Mouse (Mus musculus) heart, adult 9 months (tissue): ENCODE data around the gene Ranbp17.

Source experiments
- DNase-seq, 2 experiments: peaks; one replicate each; pipeline ENCODE4 v3.0.0; 2022; ENCODE audit warnings: low spot score in 2 of 2

Ranbp17 gene

GRCm38 (mm10) chr11:33240295-33240694 is 273.3 kb downstream of the Ranbp17 start:
- DNase-seq: no peak

GRCm38 (mm10) chr11:33234134-33234533 is 279.4 kb downstream of the Ranbp17 start:
- no peak for DNase-seq

DNA sequence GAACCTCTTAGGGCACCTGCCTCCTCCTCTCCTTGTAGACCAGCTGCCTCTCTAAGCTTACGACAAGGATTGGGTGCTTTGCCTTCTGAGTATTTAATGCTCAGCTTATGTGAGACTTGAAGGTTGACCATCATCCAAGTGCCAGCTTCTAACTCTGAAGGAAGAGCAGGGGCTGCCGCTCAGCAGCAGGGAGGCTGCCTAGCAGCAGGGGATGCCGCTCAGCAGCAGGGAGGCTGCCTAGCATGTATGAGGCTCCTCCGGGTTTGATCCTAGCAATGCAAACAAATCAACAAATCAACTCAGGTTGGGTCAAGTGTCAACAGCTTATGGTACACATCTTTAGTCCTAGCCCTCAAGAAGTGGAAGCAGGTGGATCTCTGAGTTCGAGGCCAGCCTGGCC is 281.5 kb downstream of the Ranbp17 start:
- DNase-seq: no peak

DNA sequence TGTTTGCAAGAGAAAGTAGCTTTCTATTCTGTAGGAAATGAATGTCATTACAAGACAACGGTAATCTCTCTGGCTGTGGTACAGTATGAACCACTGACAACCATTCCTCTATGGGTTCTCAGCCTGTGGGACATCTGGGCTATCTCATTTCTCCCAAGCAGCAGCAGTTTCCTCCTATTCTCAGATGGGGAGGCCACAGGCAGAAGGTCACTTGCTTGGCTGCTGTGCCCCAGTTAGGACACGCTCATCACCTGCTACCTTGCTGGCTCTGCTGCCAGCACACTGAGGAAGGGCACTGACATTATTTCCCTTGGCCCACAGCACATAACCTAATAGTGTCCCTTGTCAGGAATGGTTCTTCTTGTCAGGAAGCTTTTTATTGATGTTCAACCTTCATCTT is 285.4 kb downstream of the Ranbp17 start:
- no peak for DNase-seq

- DNase-seq: no peak
Observed at GRCm38 (mm10) chr11:33226516-33226915, 287.0 kb downstream of the Ranbp17 start.

- DNase-seq: no peak
Observed at GRCm38 (mm10) chr11:33221566-33222365, 291.8 kb downstream of the Ranbp17 start.

- no peak for DNase-seq
Observed at GRCm38 (mm10) chr11:33220763-33221162, 292.8 kb downstream of the Ranbp17 start.

DNA sequence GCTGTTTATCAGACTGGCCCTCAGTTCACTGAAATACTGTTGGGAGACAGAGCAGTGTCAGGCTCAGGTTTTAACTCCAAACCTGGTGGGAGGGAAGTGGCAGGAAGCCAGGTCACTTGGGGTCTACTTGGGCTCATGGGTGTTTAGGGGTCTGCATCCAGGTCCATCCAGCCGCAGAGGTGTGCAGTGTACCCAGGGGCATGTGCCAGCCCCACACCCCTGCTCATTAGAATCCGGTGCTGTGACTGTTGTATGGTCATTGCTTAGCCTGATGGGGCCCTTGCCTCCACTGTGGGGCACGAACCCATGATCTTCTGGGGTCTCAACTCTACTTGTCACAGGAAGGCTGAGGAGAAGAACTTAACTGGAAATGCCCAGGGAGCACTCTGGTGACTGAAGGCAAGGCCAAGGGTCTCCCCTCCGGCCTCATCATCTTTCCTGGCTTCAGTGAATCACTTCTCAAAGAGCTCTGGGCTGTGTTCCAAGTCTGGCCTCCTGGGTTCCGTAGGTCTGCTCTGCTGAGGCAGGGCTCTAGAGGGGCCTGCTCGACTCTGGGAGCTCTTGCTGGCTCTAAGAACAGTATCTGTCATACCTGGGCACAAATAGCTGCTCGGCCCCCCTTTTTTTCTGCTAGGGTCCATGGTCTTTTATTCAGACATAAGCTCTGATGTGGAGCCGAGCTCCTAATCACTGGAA is 296.0 kb downstream of the Ranbp17 start:
- DNase-seq: no peak

DNA sequence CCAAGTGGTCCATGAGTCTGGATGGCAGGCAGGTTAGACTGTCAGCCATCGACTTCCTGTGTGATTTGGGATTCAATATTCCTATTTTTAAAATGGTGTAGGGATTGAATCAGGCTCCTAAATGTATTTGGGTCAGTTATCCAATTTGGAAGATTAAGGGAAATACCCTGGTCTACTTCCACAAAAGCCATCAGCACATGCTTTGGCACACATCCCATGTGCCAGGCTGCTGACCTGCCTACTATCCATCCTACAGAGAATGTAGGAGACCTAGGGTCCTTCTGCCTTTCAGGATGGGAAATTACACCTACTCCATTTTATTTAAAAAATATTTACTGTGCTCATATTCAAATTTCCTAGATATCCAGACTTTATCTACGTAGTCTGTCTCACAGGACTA is 306.1 kb downstream of the Ranbp17 start:
- no peak for DNase-seq

GRCm38 (mm10) chr11:33204966-33205365 is 308.6 kb downstream of the Ranbp17 start:
- DNase-seq: no peak

- no peak for DNase-seq
Observed at GRCm38 (mm10) chr11:33204329-33204705, 309.2 kb downstream of the Ranbp17 start.

DNA sequence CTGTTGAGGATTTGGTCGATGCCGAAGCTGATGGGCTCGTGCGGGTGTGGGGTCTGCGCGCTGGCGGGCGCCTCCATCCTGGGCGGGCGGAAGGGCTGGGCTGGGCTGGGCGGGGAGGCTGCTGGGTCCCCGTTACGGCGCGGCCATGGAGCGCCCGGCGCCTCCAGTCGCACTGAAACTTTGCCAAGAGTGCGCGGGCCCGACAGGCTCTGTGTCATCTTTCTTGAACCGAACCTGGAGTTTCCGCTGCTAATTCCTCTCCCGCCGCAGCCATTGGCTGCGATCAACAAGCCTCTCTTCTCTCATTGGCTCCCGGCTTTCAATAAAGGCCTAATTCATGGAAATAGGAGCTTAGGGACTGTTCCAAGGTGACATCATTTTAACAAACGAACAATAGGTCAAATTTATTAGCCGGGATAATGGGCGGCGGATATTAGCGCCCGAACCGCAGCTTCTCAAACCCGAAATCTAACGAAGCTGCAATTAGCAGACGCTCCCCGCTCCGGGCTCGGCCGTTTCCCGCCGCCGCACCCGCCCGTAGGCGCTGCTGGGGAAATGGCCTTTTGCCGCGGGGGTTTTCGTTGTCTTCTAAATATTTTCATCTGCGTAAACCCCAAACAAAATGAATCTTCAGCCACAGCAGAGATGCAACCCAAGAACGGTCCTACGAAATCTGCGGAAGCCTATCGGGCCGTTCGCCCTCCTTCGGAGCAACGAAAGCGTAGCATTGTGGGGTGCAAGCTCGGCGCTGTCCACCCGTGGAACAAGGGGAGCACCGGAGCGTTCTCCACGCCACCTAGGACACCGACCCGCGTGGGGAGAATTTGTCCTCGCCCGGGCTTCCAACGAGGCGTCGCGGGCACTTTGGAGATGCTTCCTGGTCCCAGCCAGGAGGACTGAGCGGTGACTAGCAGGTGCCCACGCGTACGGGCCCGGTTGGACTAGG is 309.9 kb downstream of the Ranbp17 start, which contains the start of gene Tlx3:
TSS of gene Tlx3 (minus strand) at position 207 of the 946 bp plus-strand sequence.
- peak in 1 of 2 experiments; percentile 21 for DNase-seq

DNA sequence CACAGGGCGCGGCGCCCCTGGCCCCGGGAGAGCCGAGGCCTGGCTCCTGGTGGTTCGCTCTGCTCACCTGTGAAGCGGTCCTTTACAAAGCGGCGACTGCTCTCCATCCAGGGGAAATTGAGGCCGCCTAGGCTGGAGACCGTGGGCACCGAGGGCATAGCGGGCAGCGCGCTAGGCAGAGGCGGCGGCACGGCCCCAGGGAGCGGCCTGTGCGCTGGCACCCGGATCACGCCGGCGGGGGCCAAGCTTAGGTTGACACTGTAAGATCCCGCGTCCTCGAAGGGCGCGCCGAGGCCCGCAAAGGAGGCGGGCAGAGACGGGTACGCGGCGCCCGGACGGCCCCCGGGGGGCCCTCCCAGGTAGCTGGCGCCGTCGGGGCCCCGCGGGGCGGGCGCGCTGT is 310.6 kb downstream of the Ranbp17 start:
- no peak for DNase-seq

GRCm38 (mm10) chr11:33202296-33202695 is 311.2 kb downstream of the Ranbp17 start:
- DNase-seq: no peak

GRCm38 (mm10) chr11:33201626-33202010 is 311.9 kb downstream of the Ranbp17 start:
- no peak for DNase-seq

DNA sequence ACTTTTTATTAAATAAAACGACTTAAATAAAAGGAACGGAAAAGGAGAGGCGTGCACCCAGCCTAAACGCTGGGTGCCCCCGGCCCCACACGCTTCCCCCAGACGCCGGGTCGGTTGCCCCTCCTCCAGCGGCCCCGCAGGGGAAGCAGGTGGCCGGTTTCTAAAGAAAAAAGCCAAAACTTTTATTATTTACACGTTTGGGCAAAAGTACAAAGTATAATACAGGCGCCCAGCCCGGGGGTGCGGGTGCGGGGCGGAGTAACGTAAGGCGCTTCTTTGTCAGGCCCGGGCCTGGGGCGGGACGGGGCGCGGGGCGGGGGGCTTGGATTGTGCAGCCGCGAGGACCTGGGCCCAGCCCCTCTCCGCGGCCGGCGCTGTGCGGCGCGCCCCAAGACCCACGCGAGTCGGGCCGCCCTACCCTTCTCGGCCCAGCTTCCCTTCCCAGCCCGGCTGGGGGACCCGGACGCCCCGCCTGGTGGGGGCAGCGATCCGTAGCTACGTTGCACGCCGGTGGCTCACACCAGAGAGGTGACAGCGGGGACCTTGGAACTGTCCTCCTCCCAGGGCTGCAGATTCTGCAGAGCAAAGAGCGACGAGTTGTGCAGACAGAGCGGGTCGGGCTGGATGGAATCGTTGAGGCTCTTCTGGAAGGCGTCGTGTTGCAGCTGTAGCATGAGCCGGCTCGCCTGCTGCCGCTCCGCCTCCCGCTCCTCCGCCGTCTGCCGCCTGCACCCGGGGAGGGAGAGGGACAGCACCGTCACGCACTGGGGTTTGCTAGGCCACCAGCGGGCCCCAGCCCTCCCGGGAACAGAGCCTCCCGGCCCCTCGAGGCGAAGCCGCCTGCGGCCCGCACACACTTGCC is 312.6 kb downstream of the Ranbp17 start:
- no peak for DNase-seq

GRCm38 (mm10) chr11:33199906-33200763 is 313.4 kb downstream of the Ranbp17 start:
- DNase-seq: no peak

GRCm38 (mm10) chr11:33199117-33199514 is 314.4 kb downstream of the Ranbp17 start:
- no peak for DNase-seq

- no peak for DNase-seq
Observed at GRCm38 (mm10) chr11:33198351-33199116, 315.0 kb downstream of the Ranbp17 start.
